Mouse (Mus musculus): ENCODE results near the gene Adam12. TPM values are rescaled to one million over a fixed set of nuclear protein-coding genes. Genes with fewer than 3 reads are reported as not detected.

Gene Adam12
- 0.05 TPM in 1 of 2 replicates, not detected in the other for total RNA-seq (2017)

GRCm38 (mm10) chr7:134231378-134232346 lies at the start of gene Adam12:
Gene Adam12, minus strand, starts transcription at chr7:134232146.
- ATAC-seq (replicated peaks; ENCODE audit: low read depth, poor library complexity, severe bottlenecking) = no peak

GRCm38 (mm10) chr7:134272956-134273355 lies 41.0 kb upstream of the Adam12 start:
- no peak for ATAC-seq (replicated peaks; ENCODE audit: low read depth, poor library complexity, severe bottlenecking)

- ATAC-seq (replicated peaks; ENCODE audit: low read depth, poor library complexity, severe bottlenecking) = no peak
Measured at GRCm38 (mm10) chr7:134272421-134272820, 40.5 kb upstream of the Adam12 start.

GRCm38 (mm10) chr7:134265783-134266182 lies 33.8 kb upstream of the Adam12 start:
- no peak for ATAC-seq (replicated peaks; ENCODE audit: low read depth, poor library complexity, severe bottlenecking)

GRCm38 (mm10) chr7:134263146-134263906 lies 31.4 kb upstream of the Adam12 start:
- ATAC-seq (replicated peaks; ENCODE audit: low read depth, poor library complexity, severe bottlenecking) = peak; percentile 93

GRCm38 (mm10) chr7:134261003-134261701 lies 29.2 kb upstream of the Adam12 start:
- peak; percentile 51 for ATAC-seq (replicated peaks; ENCODE audit: low read depth, poor library complexity, severe bottlenecking)

- no peak for ATAC-seq (replicated peaks; ENCODE audit: low read depth, poor library complexity, severe bottlenecking)
Measured at GRCm38 (mm10) chr7:134250273-134250870, 18.4 kb upstream of the Adam12 start.

GRCm38 (mm10) chr7:134248041-134248440 lies 16.1 kb upstream of the Adam12 start:
- ATAC-seq (replicated peaks; ENCODE audit: low read depth, poor library complexity, severe bottlenecking) = no peak

- no peak for ATAC-seq (replicated peaks; ENCODE audit: low read depth, poor library complexity, severe bottlenecking)
Measured at GRCm38 (mm10) chr7:134246624-134247023, 14.7 kb upstream of the Adam12 start.

GRCm38 (mm10) chr7:134242773-134243172 lies 10.8 kb upstream of the Adam12 start:
- no peak for ATAC-seq (replicated peaks; ENCODE audit: low read depth, poor library complexity, severe bottlenecking)

GRCm38 (mm10) chr7:134241212-134241611 lies 9.3 kb upstream of the Adam12 start:
- ATAC-seq (replicated peaks; ENCODE audit: low read depth, poor library complexity, severe bottlenecking) = no peak

- peak; percentile 56; the same call in 1 of the 2 replicates for ATAC-seq (replicated peaks; ENCODE audit: low read depth, poor library complexity, severe bottlenecking)
Measured at GRCm38 (mm10) chr7:134240579-134240978, 8.6 kb upstream of the Adam12 start.

- no peak for ATAC-seq (replicated peaks; ENCODE audit: low read depth, poor library complexity, severe bottlenecking)
Measured at GRCm38 (mm10) chr7:134238863-134239262, 6.9 kb upstream of the Adam12 start.

- ATAC-seq (replicated peaks; ENCODE audit: low read depth, poor library complexity, severe bottlenecking) = no peak
Measured at GRCm38 (mm10) chr7:134237356-134237755, 5.4 kb upstream of the Adam12 start.

- ATAC-seq (replicated peaks; ENCODE audit: low read depth, poor library complexity, severe bottlenecking) = no peak
Measured at GRCm38 (mm10) chr7:134236727-134237126, 4.8 kb upstream of the Adam12 start.

GRCm38 (mm10) chr7:134235552-134235951 lies 3.6 kb upstream of the Adam12 start:
- ATAC-seq (replicated peaks; ENCODE audit: low read depth, poor library complexity, severe bottlenecking) = no peak

- ATAC-seq (replicated peaks; ENCODE audit: low read depth, poor library complexity, severe bottlenecking) = no peak
Measured at GRCm38 (mm10) chr7:134230708-134231107, 1.2 kb downstream of the Adam12 start.

- ATAC-seq (replicated peaks; ENCODE audit: low read depth, poor library complexity, severe bottlenecking) = no peak
Measured at GRCm38 (mm10) chr7:134229899-134230298, 2.0 kb downstream of the Adam12 start.

GRCm38 (mm10) chr7:134227773-134228455 lies 4.0 kb downstream of the Adam12 start:
- no peak for ATAC-seq (replicated peaks; ENCODE audit: low read depth, poor library complexity, severe bottlenecking)
